Mouse (Mus musculus) hindbrain, embryonic 14.5 days (tissue): ENCODE results near the gene Pik3r1. TPM values are rescaled to one million over a fixed set of nuclear protein-coding genes. Genes with fewer than 3 reads are reported as not detected.

Source experiments
- ATAC-seq: fragments of 200-750 bp; cut with Nextera tagmentation; 2 replicates; pipeline ENCODE4 v1.8.0; 2017; ENCODE audit warnings: moderate number of reproducible peaks, mild to moderate bottlenecking, moderate TSS enrichment, moderate library complexity; ENCODE audit not compliant: low FRiP score
- DNase-seq: peaks from one replicate; pipeline ENCODE4 v3.0.0-alpha.2; 2015; ENCODE audit warnings: low spot score
- H3K27ac ChIP-seq: fragments of 300-500 bp; sonication (generic); 2 replicates; pipeline ENCODE4 v1.5.1; 2014; ENCODE audit warnings: mild to moderate bottlenecking, moderate library complexity
- H3K27me3 ChIP-seq: fragments of 300-500 bp; sonication (generic); 2 replicates; pipeline ENCODE4 v1.6.1; 2014; ENCODE audit warnings: mild to moderate bottlenecking, low read length, mixed read lengths; ENCODE audit not compliant: control insufficient read depth, insufficient read depth
- H3K36me3 ChIP-seq: fragments of 300-500 bp; sonication (generic); replicated peaks from 2 replicates; pipeline ENCODE4 v1.6.1; 2014; ENCODE audit not compliant: control insufficient read depth, insufficient read depth
- H3K4me1 ChIP-seq: fragments of 300-500 bp; sonication (generic); replicated peaks from 2 replicates; pipeline ENCODE4 v1.6.1; 2014; ENCODE audit warnings: antibody characterized with exemption, low read length, mixed read lengths; ENCODE audit not compliant: control insufficient read depth, insufficient read depth
- H3K4me2 ChIP-seq: fragments of 300-500 bp; sonication (generic); replicated peaks from 2 replicates; pipeline ENCODE4 v1.6.1; 2014; ENCODE audit warnings: mild to moderate bottlenecking, moderate library complexity
- H3K4me3 ChIP-seq: fragments of 300-500 bp; sonication (generic); replicated peaks from 2 replicates; pipeline ENCODE4 v1.5.1; 2014; ENCODE audit warnings: mild to moderate bottlenecking, low read length
- H3K9ac ChIP-seq: fragments of 300-500 bp; sonication (generic); 2 replicates; pipeline ENCODE4 v1.6.1; 2014
- H3K9me3 ChIP-seq: fragments of 300-500 bp; sonication (generic); 2 replicates; pipeline ENCODE4 v1.6.1; 2016; ENCODE audit warnings: low read length; ENCODE audit not compliant: control insufficient read depth
- WGBS: fragments of 180-500 bp; shearing (Covaris S2); extraction: QIAGEN DNeasy Blood & Tissue Kit; methylation state at CpG from one replicate; pipeline ENCODE4 v1.1.7; 2014; 5-methylcytosine and 5-hydroxymethylcytosine counted together
- polyA plus RNA-seq: library from polyadenylated mRNA; unstranded; fragments of >200 nt; fragmentation: Nextera tagmentation; extraction: Ambion mirVana; gene quantifications from 2 replicates; pipeline ENCODE4 v1.2.1, GENCODE M21; 2014

The Pik3r1 gene
- polyA plus RNA-seq, 1 experiment from 2014 or later: 94.5 TPM

DNA sequence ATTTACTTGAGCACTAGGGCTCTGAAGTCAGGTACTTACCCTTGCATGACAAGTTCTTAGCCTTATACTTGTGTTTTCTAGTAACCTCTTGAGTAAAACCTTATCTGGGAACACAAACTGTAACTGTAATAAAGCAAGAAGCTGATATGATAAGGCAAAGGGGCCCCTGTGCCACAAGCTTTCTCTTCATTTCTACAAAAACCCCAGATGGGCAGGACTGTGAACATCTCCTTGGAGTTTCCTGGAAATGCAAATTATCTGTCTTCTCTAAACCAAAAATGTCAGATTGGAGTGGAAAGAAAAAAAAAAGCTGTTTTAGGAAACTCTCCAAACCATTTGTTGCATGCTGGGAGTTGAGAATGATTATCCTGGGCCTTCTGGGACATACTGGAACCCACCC lies 3.1 kb upstream of the Pik3r1 start:
- no peaks in the 10 kb centered on the region for H3K27me3 ChIP-seq
- DNase-seq (no peak), ATAC-seq (no peak)
- H3K4me2 ChIP-seq: no peak overlapping the region
- no peak overlapping the region for H3K9ac ChIP-seq
- H3K36me3 ChIP-seq: no peaks in the 10 kb centered on the region
- H3K9me3 ChIP-seq: no peaks in the 10 kb centered on the region
- H3K4me1 ChIP-seq: peaks cover 3% of the 10 kb centered on the region
- no peak overlapping the region for H3K27ac ChIP-seq
- H3K4me3 ChIP-seq: no peak overlapping the region

GRCm38 (mm10) chr13:101769955-101770354 lies 1.9 kb upstream of the Pik3r1 start:
- H3K4me1 ChIP-seq: peaks cover 14% of the 10 kb centered on the region
- DNase-seq (no peak), ATAC-seq (no peak)
- no peaks in the 10 kb centered on the region for H3K36me3 ChIP-seq
- H3K9me3 ChIP-seq: no peaks in the 10 kb centered on the region
- H3K9ac ChIP-seq: no peak overlapping the region
- H3K4me2 ChIP-seq: no peak overlapping the region
- H3K27ac ChIP-seq: no peak overlapping the region
- WGBS: 90% methylated on average over 4 of the region's 4 CpGs
- no peak overlapping the region for H3K4me3 ChIP-seq
- H3K27me3 ChIP-seq: no peaks in the 10 kb centered on the region

DNA sequence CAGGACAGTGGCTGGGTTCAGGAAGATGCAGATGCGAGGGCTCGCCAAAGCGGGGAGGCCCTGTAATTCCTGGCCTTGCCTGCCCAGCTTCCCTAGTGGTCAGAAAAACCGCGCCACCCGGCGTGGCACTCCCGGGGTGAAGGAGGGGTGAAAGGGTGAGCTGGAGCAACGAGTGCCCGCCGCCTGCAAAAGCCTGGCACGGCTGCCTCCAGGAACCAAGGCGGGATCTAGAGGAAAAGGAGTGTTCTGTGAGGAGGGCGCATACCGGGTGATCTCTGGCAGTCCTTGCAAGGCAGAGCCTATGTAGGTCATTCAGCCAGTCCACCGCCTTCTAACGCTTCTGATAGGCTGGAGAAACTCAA lies 594 bp upstream of the Pik3r1 start:
- peak overlapping the region; percentile 83 for H3K27ac ChIP-seq
- H3K4me2 ChIP-seq: peak overlapping the region; percentile 67
- H3K36me3 ChIP-seq: no peaks in the 10 kb centered on the region
- DNase-seq (peak; percentile 52), ATAC-seq (peak; percentile 10; the same call in 1 of the 2 replicates)
- H3K4me1 ChIP-seq: peaks cover 16% of the 10 kb centered on the region
- WGBS: under 1% methylated on average over 17 of the region's 17 CpGs
- no peaks in the 10 kb centered on the region for H3K9me3 ChIP-seq
- no peaks in the 10 kb centered on the region for H3K27me3 ChIP-seq
- peak overlapping the region; percentile 86 for H3K4me3 ChIP-seq
- peak overlapping the region; percentile 74 for H3K9ac ChIP-seq

GRCm38 (mm10) chr13:101767013-101767808 lies 806 bp downstream of the Pik3r1 start:
- peak overlapping the region; percentile 67 for H3K4me2 ChIP-seq
- H3K9me3 ChIP-seq: no peaks in the 10 kb centered on the region
- WGBS: under 1% methylated on average over 60 of the region's 60 CpGs
- H3K9ac ChIP-seq: peak overlapping the region; percentile 90
- ATAC-seq: peak; percentile 26
- H3K4me1 ChIP-seq: peaks cover 21% of the 10 kb centered on the region
- H3K4me3 ChIP-seq: peak overlapping the region; percentile 86
- no peaks in the 10 kb centered on the region for H3K27me3 ChIP-seq
- H3K36me3 ChIP-seq: no peaks in the 10 kb centered on the region
- DNase-seq: peak; percentile 73
- H3K27ac ChIP-seq: peak overlapping the region; percentile 96

GRCm38 (mm10) chr13:101766605-101767012 lies 1.4 kb downstream of the Pik3r1 start:
- Histone ChIP-seq H3K4me2 (peak overlapping the region; percentile 67), H3K27ac (peak overlapping the region; percentile 96), H3K9ac (peak overlapping the region; percentile 90), H3K9me3 (no peaks in the 10 kb centered on the region), H3K36me3 (no peaks in the 10 kb centered on the region), H3K27me3 (no peaks in the 10 kb centered on the region), H3K4me3 (peak overlapping the region; percentile 86), H3K4me1 (peaks cover 22% of the 10 kb centered on the region)
- WGBS: 0% methylated on average over 5 of the region's 5 CpGs
- no peak for DNase-seq
- no peak for ATAC-seq

DNA sequence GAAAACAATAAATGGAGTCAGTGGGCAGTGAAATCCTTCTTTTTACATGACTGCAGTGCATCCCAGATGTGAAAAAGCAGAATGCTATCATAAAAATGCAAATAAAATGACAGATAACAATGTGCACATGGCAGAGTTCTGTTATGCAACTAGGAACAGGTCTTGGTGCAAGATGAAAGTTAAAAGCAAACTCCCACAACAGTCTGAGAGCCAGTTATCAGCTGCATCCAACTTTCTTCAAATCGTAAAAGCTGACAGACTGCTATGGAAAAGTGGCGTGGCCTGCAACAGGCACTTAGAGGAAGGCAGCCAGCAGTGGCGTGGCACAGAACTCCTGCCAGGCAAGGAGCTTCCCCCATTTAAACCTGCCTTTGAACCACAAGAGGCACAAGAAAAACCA lies 2.0 kb downstream of the Pik3r1 start:
- ATAC-seq: no peak
- WGBS: 26% methylated on average over 3 of the region's 3 CpGs
- H3K4me2 ChIP-seq: peak overlapping the region; percentile 67
- no peaks in the 10 kb centered on the region for H3K27me3 ChIP-seq
- H3K9ac ChIP-seq: peak overlapping the region; percentile 90
- no peaks in the 10 kb centered on the region for H3K9me3 ChIP-seq
- H3K4me3 ChIP-seq: peak overlapping the region; percentile 86
- H3K27ac ChIP-seq: no peak overlapping the region
- peaks cover 28% of the 10 kb centered on the region for H3K4me1 ChIP-seq
- H3K36me3 ChIP-seq: no peaks in the 10 kb centered on the region
- no peak for DNase-seq

GRCm38 (mm10) chr13:101764111-101764510 lies 3.9 kb downstream of the Pik3r1 start:
- no peak for ATAC-seq
- 70% methylated on average over 5 of the region's 5 CpGs for WGBS

DNA sequence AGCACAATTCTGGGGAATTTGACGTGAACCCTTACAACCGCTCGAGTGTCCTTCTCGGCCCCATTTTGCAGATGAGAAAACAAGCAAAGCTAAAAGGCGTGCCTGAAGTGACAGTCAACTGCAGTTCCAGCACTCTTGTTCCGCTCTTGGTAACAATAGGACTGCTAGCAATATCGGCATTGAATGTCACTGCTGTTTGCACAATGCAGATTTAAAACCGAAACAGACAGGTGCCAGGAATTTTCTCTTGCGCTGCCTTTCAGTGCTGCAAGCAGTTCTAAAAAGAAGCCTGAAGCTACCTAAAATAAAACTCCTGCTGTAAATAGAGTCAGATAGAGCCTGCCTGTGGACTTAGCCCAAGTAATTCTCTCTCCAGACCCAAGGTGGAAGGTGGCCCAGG lies 4.3 kb downstream of the Pik3r1 start:
- DNase-seq (no peak), ATAC-seq (no peak)
- peak overlapping the region; percentile 3 for H3K4me2 ChIP-seq
- no peaks in the 10 kb centered on the region for H3K36me3 ChIP-seq
- no peak overlapping the region for H3K4me3 ChIP-seq
- H3K9me3 ChIP-seq: no peaks in the 10 kb centered on the region
- H3K27ac ChIP-seq: no peak overlapping the region
- H3K4me1 ChIP-seq: peaks cover 37% of the 10 kb centered on the region
- H3K27me3 ChIP-seq: no peaks in the 10 kb centered on the region
- H3K9ac ChIP-seq: no peak overlapping the region
- WGBS: 69% methylated on average over 9 of the region's 9 CpGs

More at GRCm38 (mm10) chr13:101764111-101764510, 3.9 kb downstream of the Pik3r1 start:
- Histone ChIP-seq H3K36me3 (no peaks in the 10 kb centered on the region), H3K4me2 (peak overlapping the region; percentile 3), H3K4me3 (no peak overlapping the region), H3K9me3 (no peaks in the 10 kb centered on the region), H3K9ac (no peak overlapping the region), H3K27ac (no peak overlapping the region), H3K4me1 (peaks cover 37% of the 10 kb centered on the region), H3K27me3 (no peaks in the 10 kb centered on the region)
- no peak for DNase-seq

GRCm38 (mm10) chr13:101763149-101763548 lies 4.9 kb downstream of the Pik3r1 start:
- Histone ChIP-seq H3K4me2 (peak overlapping the region; percentile 3; the same call in 1 of the 2 replicates), H3K9me3 (no peaks in the 10 kb centered on the region), H3K27me3 (no peaks in the 10 kb centered on the region), H3K36me3 (0 out of 2 replicates have a peak, but pooled peaks cover 3% of the 10 kb centered on the region), H3K27ac (no peak overlapping the region), H3K4me3 (no peak overlapping the region), H3K4me1 (peaks cover 37% of the 10 kb centered on the region), H3K9ac (no peak overlapping the region)
- DNase-seq (no peak), ATAC-seq (no peak)
- WGBS: 81% methylated on average over 5 of the region's 5 CpGs
